Mouse (Mus musculus): ENCODE measurements at regions not wholly inside any gene's neighbourhood (a gene's known extent, or its start where the extent isn't known, plus 50 kb on each side); places are given as distances from the start of the nearest gene placed in this dataset.
A peak's percentile ranks its signal among the peaks of the same experiment; 100 is the strongest.

- 78% methylated on average over 4 of the region's 4 CpGs for WGBS
Measured at GRCm38 (mm10) chr4:7597671-7598390, 641.0 kb downstream of the Car8 start.

GRCm38 (mm10) chr4:7596116-7596515, 642.7 kb downstream of the Car8 start:
- ATAC-seq (ENCODE audit: low read depth), result no peak
- Histone ChIP-seq H3K9ac (replicated peaks; ENCODE audit: low read depth, low read length) (no peak overlapping the region), H3K4me1 (ENCODE audit: control insufficient read depth, insufficient read depth, low read length) (no peaks in the 10 kb centered on the region), H3K27me3 (ENCODE audit: control insufficient read depth, insufficient read depth, low read length) (no peaks in the 10 kb centered on the region), H3K4me3 (ENCODE audit: low read depth, low read length) (no peak overlapping the region), H3K4me2 (ENCODE audit: low read depth, low read length) (no peak overlapping the region), H3K36me3 (ENCODE audit: control insufficient read depth, insufficient read depth, low read length) (no peaks in the 10 kb centered on the region), H3K9me3 (ENCODE audit: control insufficient read depth, low read length) (no peaks in the 10 kb centered on the region), H3K27ac (ENCODE audit: low read depth, low read length) (no peak overlapping the region)
- 76% methylated on average over 4 of the region's 4 CpGs for WGBS

More at GRCm38 (mm10) chr4:7597671-7598390, 641.0 kb downstream of the Car8 start:
- ATAC-seq (ENCODE audit: low read depth), result no peak
- Histone ChIP-seq H3K9me3 (ENCODE audit: control insufficient read depth, low read length) (no peaks in the 10 kb centered on the region), H3K27me3 (ENCODE audit: control insufficient read depth, insufficient read depth, low read length) (no peaks in the 10 kb centered on the region), H3K4me3 (ENCODE audit: low read depth, low read length) (no peak overlapping the region), H3K4me2 (ENCODE audit: low read depth, low read length) (no peak overlapping the region), H3K27ac (ENCODE audit: low read depth, low read length) (no peak overlapping the region), H3K4me1 (ENCODE audit: control insufficient read depth, insufficient read depth, low read length) (no peaks in the 10 kb centered on the region), H3K36me3 (ENCODE audit: control insufficient read depth, insufficient read depth, low read length) (no peaks in the 10 kb centered on the region), H3K9ac (replicated peaks; ENCODE audit: low read depth, low read length) (no peak overlapping the region)

DNA sequence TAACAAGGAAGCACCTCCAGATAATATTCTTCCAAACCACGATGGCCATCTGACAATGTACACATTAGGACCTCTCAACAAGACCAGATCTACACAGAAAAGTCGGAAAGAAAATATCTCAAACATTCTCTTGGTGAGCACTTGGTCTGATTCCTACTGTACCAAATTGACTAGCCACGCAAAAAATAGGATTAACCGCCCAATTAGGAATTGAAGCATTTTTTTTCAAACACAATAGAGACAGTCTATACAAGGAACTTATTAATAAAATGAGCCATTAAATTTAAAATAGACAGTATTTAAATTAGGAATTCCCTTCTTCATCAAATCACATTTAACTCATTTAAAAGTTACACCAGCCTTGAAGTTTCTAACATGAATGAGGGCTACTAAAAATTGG, 655.0 kb downstream of the Car8 start:
- H3K9ac ChIP-seq (replicated peaks; ENCODE audit: low read depth, low read length), result no peak overlapping the region
- WGBS, result 88% methylated on average over 4 of the region's 4 CpGs
- H3K36me3 ChIP-seq (ENCODE audit: control insufficient read depth, insufficient read depth, low read length), result no peaks in the 10 kb centered on the region
- no peak overlapping the region for H3K4me2 ChIP-seq (ENCODE audit: low read depth, low read length)
- H3K27me3 ChIP-seq (ENCODE audit: control insufficient read depth, insufficient read depth, low read length), result no peaks in the 10 kb centered on the region
- 0 out of 2 replicates have a peak, but pooled peaks cover 3% of the 10 kb centered on the region for H3K4me1 ChIP-seq (ENCODE audit: control insufficient read depth, insufficient read depth, low read length)
- no peaks in the 10 kb centered on the region for H3K9me3 ChIP-seq (ENCODE audit: control insufficient read depth, low read length)
- H3K4me3 ChIP-seq (ENCODE audit: low read depth, low read length), result no peak overlapping the region
- ATAC-seq (ENCODE audit: low read depth), result no peak
- H3K27ac ChIP-seq (ENCODE audit: low read depth, low read length), result no peak overlapping the region

GRCm38 (mm10) chr4:7581931-7582330, 656.9 kb downstream of the Car8 start:
- H3K36me3 ChIP-seq (ENCODE audit: control insufficient read depth, insufficient read depth, low read length), result no peaks in the 10 kb centered on the region
- no peaks in the 10 kb centered on the region for H3K9me3 ChIP-seq (ENCODE audit: control insufficient read depth, low read length)
- H3K4me1 ChIP-seq (ENCODE audit: control insufficient read depth, insufficient read depth, low read length), result 0 out of 2 replicates have a peak, but pooled peaks cover 3% of the 10 kb centered on the region
- H3K4me3 ChIP-seq (ENCODE audit: low read depth, low read length), result no peak overlapping the region
- 58% methylated on average over 4 of the region's 4 CpGs for whole genome bisulfite sequencing
- peak overlapping the region; percentile 35; the same call in 1 of the 2 replicates for H3K27ac ChIP-seq (ENCODE audit: low read depth, low read length)
- ATAC-seq (ENCODE audit: low read depth), result no peak
- no peak overlapping the region for H3K4me2 ChIP-seq (ENCODE audit: low read depth, low read length)
- no peaks in the 10 kb centered on the region for H3K27me3 ChIP-seq (ENCODE audit: control insufficient read depth, insufficient read depth, low read length)
- no peak overlapping the region for H3K9ac ChIP-seq (replicated peaks; ENCODE audit: low read depth, low read length)

DNA sequence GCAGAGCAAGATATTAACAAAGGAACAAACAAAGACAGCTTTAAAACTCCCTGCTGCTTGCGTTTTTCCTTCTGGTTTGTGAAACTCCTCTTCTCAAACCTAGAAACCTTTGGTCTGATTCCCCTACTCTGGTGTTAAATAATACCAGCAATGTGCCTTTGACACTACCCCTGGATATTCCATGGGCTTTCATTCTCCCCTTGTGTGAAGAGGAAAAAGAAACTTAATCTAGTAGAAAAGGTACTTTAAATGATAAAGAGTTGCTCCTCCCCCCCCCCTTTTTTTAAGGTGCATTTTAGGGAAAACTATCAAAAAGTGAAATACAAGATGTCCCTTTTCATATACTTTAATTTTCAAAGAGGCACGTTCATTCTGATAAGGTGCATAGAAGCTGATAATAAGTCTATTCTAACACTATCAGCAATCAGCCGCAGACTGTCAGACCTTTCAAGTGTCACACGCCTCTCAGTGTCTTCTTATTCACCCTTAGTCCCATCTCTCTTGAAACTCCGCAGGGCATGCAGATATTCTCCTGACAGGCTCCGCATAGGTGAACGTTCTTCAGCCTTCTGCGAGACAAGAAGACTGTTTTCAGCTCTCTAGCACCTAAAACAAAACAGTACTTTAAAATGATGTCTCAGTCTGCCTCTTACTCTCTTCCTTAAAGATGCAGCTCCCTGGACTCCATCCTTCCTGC, 657.5 kb downstream of the Car8 start:
- no peak overlapping the region for H3K9ac ChIP-seq (replicated peaks; ENCODE audit: low read depth, low read length)
- H3K4me3 ChIP-seq (ENCODE audit: low read depth, low read length), result no peak overlapping the region
- H3K4me1 ChIP-seq (ENCODE audit: control insufficient read depth, insufficient read depth, low read length), result 0 out of 2 replicates have a peak, but pooled peaks cover 3% of the 10 kb centered on the region
- WGBS, result 45% methylated on average over 8 of the region's 8 CpGs
- no peaks in the 10 kb centered on the region for H3K9me3 ChIP-seq (ENCODE audit: control insufficient read depth, low read length)
- H3K4me2 ChIP-seq (ENCODE audit: low read depth, low read length), result no peak overlapping the region
- H3K27ac ChIP-seq (ENCODE audit: low read depth, low read length), result peak overlapping the region; percentile 35; the same call in 1 of the 2 replicates
- no peaks in the 10 kb centered on the region for H3K27me3 ChIP-seq (ENCODE audit: control insufficient read depth, insufficient read depth, low read length)
- no peak for ATAC-seq (ENCODE audit: low read depth)
- no peaks in the 10 kb centered on the region for H3K36me3 ChIP-seq (ENCODE audit: control insufficient read depth, insufficient read depth, low read length)

GRCm38 (mm10) chr4:7580554-7581219, 658.2 kb downstream of the Car8 start:
- Histone ChIP-seq H3K4me3 (ENCODE audit: low read depth, low read length) (no peak overlapping the region), H3K36me3 (ENCODE audit: control insufficient read depth, insufficient read depth, low read length) (no peaks in the 10 kb centered on the region), H3K27ac (ENCODE audit: low read depth, low read length) (peak overlapping the region; percentile 16; the same call in 1 of the 2 replicates), H3K27me3 (ENCODE audit: control insufficient read depth, insufficient read depth, low read length) (no peaks in the 10 kb centered on the region), H3K4me2 (ENCODE audit: low read depth, low read length) (no peak overlapping the region), H3K9ac (replicated peaks; ENCODE audit: low read depth, low read length) (no peak overlapping the region), H3K9me3 (ENCODE audit: control insufficient read depth, low read length) (no peaks in the 10 kb centered on the region), H3K4me1 (ENCODE audit: control insufficient read depth, insufficient read depth, low read length) (0 out of 2 replicates have a peak, but pooled peaks cover 3% of the 10 kb centered on the region)
- 43% methylated on average over 10 of the region's 10 CpGs for WGBS
- ATAC-seq (ENCODE audit: low read depth), result peak; percentile 83

GRCm38 (mm10) chr4:7574011-7574410, 664.8 kb downstream of the Car8 start:
- Histone ChIP-seq H3K36me3 (ENCODE audit: control insufficient read depth, insufficient read depth, low read length) (no peaks in the 10 kb centered on the region), H3K4me1 (ENCODE audit: control insufficient read depth, insufficient read depth, low read length) (no peaks in the 10 kb centered on the region), H3K9me3 (ENCODE audit: control insufficient read depth, low read length) (no peaks in the 10 kb centered on the region), H3K4me3 (ENCODE audit: low read depth, low read length) (no peak overlapping the region), H3K9ac (replicated peaks; ENCODE audit: low read depth, low read length) (no peak overlapping the region), H3K27me3 (ENCODE audit: control insufficient read depth, insufficient read depth, low read length) (no peaks in the 10 kb centered on the region), H3K4me2 (ENCODE audit: low read depth, low read length) (no peak overlapping the region), H3K27ac (ENCODE audit: low read depth, low read length) (no peak overlapping the region)
- peak; percentile 80; the same call in 1 of the 2 replicates for ATAC-seq (ENCODE audit: low read depth)
- 35% methylated on average over 2 of the region's 2 CpGs for WGBS

DNA sequence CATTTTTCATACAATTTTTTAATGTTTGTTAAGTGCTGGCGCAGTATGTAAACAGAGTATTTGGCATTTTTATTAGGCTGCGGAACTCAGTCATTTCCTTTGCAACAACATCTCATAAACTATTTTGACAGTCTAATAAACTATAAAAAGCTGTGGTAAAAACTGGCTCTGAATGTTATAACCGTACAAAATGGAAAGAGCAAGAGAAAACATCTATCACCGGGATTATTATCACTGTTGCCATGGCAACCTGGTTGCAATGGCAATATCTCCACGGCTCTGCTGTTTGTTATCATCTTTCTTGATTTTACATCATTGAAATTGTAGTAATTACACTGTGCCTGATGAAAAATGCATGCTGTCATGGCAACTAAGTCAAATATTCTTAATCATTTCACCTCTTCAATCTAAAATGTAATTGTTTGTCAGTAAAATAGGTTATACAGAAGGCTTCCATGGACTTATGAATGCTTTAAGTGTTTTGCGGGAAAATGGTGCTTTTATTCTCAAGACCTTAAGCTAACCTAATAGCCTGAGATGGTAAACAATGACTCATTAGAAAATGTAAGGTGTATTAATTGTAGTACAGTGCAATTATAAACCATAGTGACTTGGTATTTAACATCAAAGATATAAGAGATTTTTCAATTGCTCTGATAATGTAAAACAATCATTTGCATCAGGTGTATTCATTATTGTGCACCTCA, 671.0 kb downstream of the Car8 start:
- H3K36me3 ChIP-seq (ENCODE audit: control insufficient read depth, insufficient read depth, low read length), result no peaks in the 10 kb centered on the region
- ATAC-seq (ENCODE audit: low read depth), result peak; percentile 87

More for the DNA sequence above, 671.0 kb downstream of the Car8 start:
- Histone ChIP-seq H3K27ac (ENCODE audit: low read depth, low read length) (no peak overlapping the region), H3K9ac (replicated peaks; ENCODE audit: low read depth, low read length) (no peak overlapping the region), H3K27me3 (ENCODE audit: control insufficient read depth, insufficient read depth, low read length) (no peaks in the 10 kb centered on the region), H3K9me3 (ENCODE audit: control insufficient read depth, low read length) (no peaks in the 10 kb centered on the region), H3K4me2 (ENCODE audit: low read depth, low read length) (no peak overlapping the region), H3K4me1 (ENCODE audit: control insufficient read depth, insufficient read depth, low read length) (no peaks in the 10 kb centered on the region), H3K4me3 (ENCODE audit: low read depth, low read length) (no peak overlapping the region)
- 42% methylated on average over 6 of the region's 6 CpGs for WGBS

All from neural tube, embryonic 14.5 days (tissue).